Mouse (Mus musculus): ENCODE data around the gene Fpr-rs4.
"Not testable (repeated sequence)": the region's sequence is repeated elsewhere in the genome, so short reads cannot be mapped to it uniquely, and the experiment has no call there.

Fpr-rs4 gene

GRCm38 (mm10) chr17:18021433-18021832 lies at the start of gene Fpr-rs4:
Fpr-rs4 (plus strand) TSS chr17:18021733.
- no peak for DNase-seq

GRCm38 (mm10) chr17:17973443-17973842 lies 48.1 kb upstream of the Fpr-rs4 start:
- no peak for DNase-seq

- DNase-seq: not testable (repeated sequence)
Measured at GRCm38 (mm10) chr17:17981232-17981631, 40.3 kb upstream of the Fpr-rs4 start.

- DNase-seq: no peak
Measured at GRCm38 (mm10) chr17:18004752-18005151, 16.8 kb upstream of the Fpr-rs4 start.

GRCm38 (mm10) chr17:18049124-18049523 lies 27.6 kb downstream of the Fpr-rs4 start, which contains the start of gene Vmn2r124:
Vmn2r124 (plus strand) TSS chr17:18049424.
- no peak for DNase-seq
